Mouse (Mus musculus) megakaryocyte, embryonic 14.5 days (primary cell): Measurements from ENCODE around the gene Gtdc1.

Experiments
- FLI1 ChIP-seq: IDR thresholded peaks from 2 replicates; pipeline ENCODE4 v1.6.1; 2012; ENCODE audit warnings: low read length, inconsistent platforms, mixed read lengths
- GATA1 ChIP-seq: IDR thresholded peaks from 3 replicates; pipeline ENCODE4 v1.6.1; 2012; ENCODE audit warnings: mixed read lengths, low read length, inconsistent platforms, borderline replicate concordance

GRCm38 (mm10) chr2:44920471-44920870 lies 7.0 kb downstream of the Gtdc1 start:
- TF ChIP-seq FLI1, result no peak
- TF ChIP-seq GATA1, result no peak
